Mouse (Mus musculus) splenic B cell, adult 2 months (primary cell): ENCODE measurements around the gene Gm20888.
"Not testable (repeated sequence)": the region's sequence is repeated elsewhere in the genome, so short reads cannot be mapped to it uniquely, and the experiment has no call there.

Experiments used
- DNase-seq: peaks from one replicate; pipeline ENCODE4 v3.0.0-alpha.2; 2011; ENCODE audit warnings: low read depth, low spot score
- H3K27me3 ChIP-seq: 2 replicates; pipeline ENCODE4 v1.6.1; 2012; ENCODE audit warnings: mild to moderate bottlenecking, low read length, moderate library complexity, mixed read lengths; ENCODE audit not compliant: control insufficient read depth, poor library complexity, insufficient read depth, severe bottlenecking
- H3K36me3 ChIP-seq: 2 replicates; pipeline ENCODE4 v1.6.1; 2012; ENCODE audit warnings: mild to moderate bottlenecking, low read length, moderate library complexity, mixed read lengths; ENCODE audit not compliant: control insufficient read depth, poor library complexity, insufficient read depth, severe bottlenecking

Gm20888 gene

GRCm38 (mm10) chrY:70441582-70441981, at the start of gene Gm20888:
TSS of gene Gm20888 (plus strand) at chrY:70441882.
- H3K27me3 ChIP-seq, DNase-seq, H3K36me3 ChIP-seq: not testable (repeated sequence)
